ENCODE assay signal across 9 mouse cellular contexts in the genomic region with DNA sequence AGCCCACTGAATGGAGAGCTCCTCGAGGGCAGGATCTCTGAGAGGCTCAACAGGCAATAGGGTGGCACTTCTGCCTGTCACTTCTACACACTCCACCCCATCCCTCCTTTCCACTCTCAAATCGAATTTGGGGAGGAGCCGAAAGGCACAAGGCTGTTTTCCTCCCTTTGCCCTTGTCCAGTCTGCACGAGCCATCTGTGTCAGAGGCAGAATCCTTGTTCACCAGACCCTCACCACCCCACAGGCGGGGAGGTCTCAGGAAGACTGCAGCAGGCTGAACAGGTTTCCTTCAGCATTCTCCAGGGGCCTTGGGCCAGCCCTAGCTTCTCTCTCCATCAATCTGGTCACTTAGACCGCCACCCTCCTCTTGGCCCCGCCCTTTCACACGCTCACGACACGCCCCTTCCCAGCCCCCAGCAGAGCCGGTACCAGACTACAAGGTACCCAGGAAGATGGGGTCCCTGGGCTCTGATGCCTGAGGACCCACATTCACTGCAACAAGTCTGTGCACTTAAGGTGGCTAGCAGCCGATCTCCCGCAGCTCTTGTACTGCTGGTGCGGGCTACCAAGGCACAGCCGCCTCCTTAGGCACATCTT. TPM values are rescaled to one million over a fixed set of nuclear protein-coding genes. Genes with fewer than 3 reads are reported as not detected.
DNase-seq lines count a peak whose midpoint lies in the region; ATAC-seq and TF ChIP-seq lines count a peak whose summit lies in the region.
"Had no signal": no experiment of that assay in that cellular context is flagged by ENCODE, and none has a peak within 500 bp of the region (broad histone marks: within the 10 kb centered on the region; RNA-seq: fewer than 3 reads in every experiment).

No protein-coding gene starts in this region.

- no peaks in the 10 kb centered on the region for H3K9me3 ChIP-seq in lung, embryonic 16.5 days (ENCODE audit: control insufficient read depth, low read length)
- H3K9me3 ChIP-seq in hindbrain, embryonic 10.5 days = no peaks in the 10 kb centered on the region
- H3K9me3 ChIP-seq in midbrain, postnatal 0 days (ENCODE audit: low read length) = no peaks in the 10 kb centered on the region

- no peak for DNase-seq in lung, adult 18-20 months
- peak; percentile 51 for DNase-seq in forelimb bud, embryonic 11.5 days (ENCODE audit: low read depth, low spot score)
- DNase-seq in hindbrain, embryonic 10.5 days (ENCODE audit: low spot score) = peak; percentile 83
- peak; percentile 74 to 86 for DNase-seq in left cerebral cortex, postnatal 14 days (ENCODE audit: low spot score in 2 of 2)
- DNase-seq in midbrain, postnatal 0 days (ENCODE audit: low spot score) = peak; percentile 81
- no peak for DNase-seq in urinary bladder, postnatal 14 days (ENCODE audit: low spot score)
- DNase-seq in spleen, postnatal 14 days (ENCODE audit: low spot score in 2 of 2) = no peak

- peak overlapping the region; percentile 53 for H3K27ac ChIP-seq in lung, embryonic 16.5 days (ENCODE audit: low read length)
- peak overlapping the region; percentile 88 for H3K27ac ChIP-seq in hindbrain, embryonic 10.5 days
- H3K27ac ChIP-seq in midbrain, postnatal 0 days (ENCODE audit: low read depth, low read length) = peak overlapping the region; percentile 94

- no peak for TF ChIP-seq CTCF in midbrain, postnatal 0 days (IDR thresholded peaks at IDR 0.05)

- peaks cover 36% of the 10 kb centered on the region for H3K4me1 ChIP-seq in lung, embryonic 16.5 days (replicated peaks; ENCODE audit: control insufficient read depth, insufficient read depth, low read length)
- peaks cover 89% of the 10 kb centered on the region for H3K4me1 ChIP-seq in hindbrain, embryonic 10.5 days (replicated peaks)
- H3K4me1 ChIP-seq in midbrain, postnatal 0 days (ENCODE audit: insufficient read depth, low read length) = peaks cover 28% of the 10 kb centered on the region

- 10% methylated on average over 15 of the region's 15 CpGs for WGBS in lung, embryonic 16.5 days
- WGBS in hindbrain, embryonic 10.5 days = 4% methylated on average over 15 of the region's 15 CpGs
- WGBS in midbrain, postnatal 0 days = 1% methylated on average over 15 of the region's 15 CpGs

- peak overlapping the region; percentile 58 for H3K4me3 ChIP-seq in lung, embryonic 16.5 days (ENCODE audit: low read length)
- peak overlapping the region; percentile 77 for H3K4me3 ChIP-seq in hindbrain, embryonic 10.5 days
- peak overlapping the region; percentile 79 for H3K4me3 ChIP-seq in midbrain, postnatal 0 days (ENCODE audit: low read depth, low read length)

- H3K27me3 ChIP-seq in lung, embryonic 16.5 days (ENCODE audit: control insufficient read depth, insufficient read depth, low read depth, low read length) = peaks cover 5% of the 10 kb centered on the region; the same call in 1 of the 2 replicates
- peaks cover 26% of the 10 kb centered on the region; the same call in 1 of the 2 replicates for H3K27me3 ChIP-seq in hindbrain, embryonic 10.5 days (ENCODE audit: insufficient read depth, poor library complexity, severe bottlenecking)
- no peaks in the 10 kb centered on the region for H3K27me3 ChIP-seq in midbrain, postnatal 0 days (ENCODE audit: insufficient read depth, low read length)
- H3K27me3 ChIP-seq: Patski had no signal

- intact Hi-C loops in left cerebral cortex, postnatal 14 days (cut with DNase I) = loop anchor here (1.0 to 5.0 kb wide), 2 partner anchors 39 to 84 kb away; no protein-coding TSS in a partner anchor

- peak overlapping the region; percentile 92 for H3K4me2 ChIP-seq in lung, embryonic 16.5 days (ENCODE audit: low read depth, low read length)
- peak overlapping the region; percentile 92 for H3K4me2 ChIP-seq in midbrain, postnatal 0 days (ENCODE audit: low read depth, low read length, poor library complexity, severe bottlenecking)

- H3K9ac ChIP-seq in lung, embryonic 16.5 days (ENCODE audit: low read length) = peak overlapping the region; percentile 64
- peak overlapping the region; percentile 88 for H3K9ac ChIP-seq in midbrain, postnatal 0 days (replicated peaks; ENCODE audit: low read length, poor library complexity, severe bottlenecking)

- ATAC-seq in lung, embryonic 16.5 days (ENCODE audit: low read depth) = peak; percentile 27; the same call in 1 of the 2 replicates
- ATAC-seq in midbrain, postnatal 0 days (ENCODE audit: low FRiP score) = peak; percentile 56
- ATAC-seq: Patski had no signal

- H3K36me3 ChIP-seq in lung, embryonic 16.5 days (ENCODE audit: control insufficient read depth, insufficient read depth, low read length) = no peaks in the 10 kb centered on the region
- H3K36me3 ChIP-seq in hindbrain, embryonic 10.5 days = peaks cover 9% of the 10 kb centered on the region; the same call in 1 of the 2 replicates
- no peaks in the 10 kb centered on the region for H3K36me3 ChIP-seq in midbrain, postnatal 0 days (ENCODE audit: insufficient read depth, low read length)

RNA-seq across cellular contexts. Expression of a gene that starts 23.9 kb away (rescaled TPM):
- 10.8 and 11.5 TPM in 2 replicates for polyA plus RNA-seq in lung, embryonic 16.5 days (2015; fragmentation: Nextera tagmentation; extraction: Ambion mirVana)
- polyA plus RNA-seq in hindbrain, embryonic 10.5 days (2016; fragmentation: Nextera tagmentation; extraction: Ambion mirVana) = 16.1 and 19.3 TPM in 2 replicates
- total RNA-seq in left cerebral cortex, postnatal 14 days (2021) = 100 to 1,000 TPM; 146 to 161 TPM
- total RNA-seq in midbrain, postnatal 0 days (2014; rRNA removed) = 99.1 and 109 TPM in 2 replicates
- polyA plus RNA-seq in midbrain, postnatal 0 days (2015; fragmentation: Nextera tagmentation; extraction: Ambion mirVana) = 37.3 and 46.5 TPM in 2 replicates

Comparison
In these comparisons a context has a peak if more than half of its experiments do, and no peak if none do; other contexts are left out.
1. DNase-seq: peak in forelimb bud, embryonic 11.5 days (single experiment), hindbrain, embryonic 10.5 days (single experiment), left cerebral cortex, postnatal 14 days (2 of 2) and midbrain, postnatal 0 days (single experiment); none in lung, adult 18-20 months (0 of 2), urinary bladder, postnatal 14 days (single experiment) and spleen, postnatal 14 days (0 of 2).
2. Peak in every context shown above with its lines, with median percentiles within 50 percentile points of each other: H3K27ac ChIP-seq and H3K4me3 ChIP-seq.